Mouse (Mus musculus): ENCODE measurements around the gene Ubl3. TPM values are rescaled to one million over a fixed set of nuclear protein-coding genes. Genes with fewer than 3 reads are reported as not detected.

Ubl3 gene
- polyA plus RNA-seq, 1 experiment = 129 TPM

DNA sequence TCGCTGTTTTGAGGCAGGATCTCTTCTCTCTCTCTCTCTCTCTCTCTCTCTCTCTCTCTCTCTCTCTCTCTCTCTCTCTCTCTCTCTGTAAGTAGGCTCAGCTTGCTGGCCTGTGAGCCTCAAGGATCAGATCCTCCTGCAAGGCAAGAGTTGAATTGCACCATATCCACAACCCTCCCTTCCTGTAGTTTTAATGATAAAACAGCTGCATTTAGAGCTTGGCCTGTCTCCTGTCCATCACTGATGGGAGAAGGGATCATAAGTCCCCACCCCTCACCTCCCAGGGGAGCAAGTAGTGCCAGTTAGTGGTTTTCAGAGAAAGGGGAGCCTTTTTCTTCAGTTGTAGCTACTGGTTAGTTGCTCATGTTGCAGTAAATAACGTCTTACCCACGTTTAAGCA, 11.5 kb upstream of the Ubl3 start:
- no peak for TF ChIP-seq CTCF (IDR thresholded peaks at IDR 0.05; ENCODE audit: extremely low read depth, insufficient read depth, low read length)
- TF ChIP-seq POLR2A (IDR thresholded peaks at IDR 0.05; ENCODE audit: extremely low read depth, insufficient read depth, low read length) = no peak
- H3K27ac ChIP-seq (ENCODE audit: insufficient read depth, low read length) = no peak overlapping the region
- no peak overlapping the region for H3K4me3 ChIP-seq (ENCODE audit: insufficient read depth, low read length)
- no peaks in the 10 kb centered on the region for H3K4me1 ChIP-seq (ENCODE audit: control insufficient read depth, insufficient read depth, low read length)

DNA sequence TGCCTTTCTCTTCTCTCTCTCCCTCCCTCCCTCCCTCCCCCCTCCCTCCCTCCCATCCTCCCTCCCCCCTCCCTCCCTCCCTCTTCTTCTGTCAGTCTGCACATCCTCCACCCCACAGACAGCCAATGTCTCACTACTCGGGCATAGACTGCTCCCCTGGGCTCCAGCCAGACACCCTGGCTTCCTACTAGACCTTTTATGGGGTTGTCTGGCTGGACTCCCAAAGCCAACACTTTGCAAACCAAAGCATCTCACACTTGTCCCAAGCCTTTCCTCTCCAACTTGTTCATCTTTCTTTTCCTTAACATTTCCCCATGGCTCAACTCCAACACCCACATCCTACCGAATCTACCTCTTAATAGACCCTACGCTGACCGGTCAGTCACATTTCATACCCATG, 10.7 kb upstream of the Ubl3 start:
- H3K4me1 ChIP-seq (ENCODE audit: control insufficient read depth, insufficient read depth, low read length) = no peaks in the 10 kb centered on the region
- TF ChIP-seq CTCF (IDR thresholded peaks at IDR 0.05; ENCODE audit: extremely low read depth, insufficient read depth, low read length) = no peak
- H3K27ac ChIP-seq (ENCODE audit: insufficient read depth, low read length) = no peak overlapping the region
- H3K4me3 ChIP-seq (ENCODE audit: insufficient read depth, low read length) = no peak overlapping the region

DNA sequence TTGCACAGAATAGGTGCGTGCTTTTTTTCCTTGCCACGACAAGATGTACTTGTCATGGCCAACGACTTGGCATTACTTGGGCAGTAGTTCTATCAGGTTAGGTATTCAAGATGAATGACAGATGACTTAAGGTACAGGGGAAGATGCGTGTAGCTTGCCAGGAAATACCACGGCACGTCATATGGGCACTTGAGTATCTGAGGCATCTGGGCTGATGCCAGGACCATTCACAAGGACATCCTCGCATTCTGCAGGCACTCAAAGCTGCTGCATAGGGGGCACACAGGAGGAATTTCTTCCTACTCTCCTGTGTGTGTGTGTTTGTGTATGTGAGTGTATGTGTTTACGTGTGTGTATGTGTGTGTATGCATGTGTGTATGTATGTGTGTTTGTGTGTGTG, 9.6 kb upstream of the Ubl3 start:
- no peak overlapping the region for H3K4me3 ChIP-seq (ENCODE audit: insufficient read depth, low read length)
- TF ChIP-seq CTCF (IDR thresholded peaks at IDR 0.05; ENCODE audit: extremely low read depth, insufficient read depth, low read length) (no peak), POLR2A (IDR thresholded peaks at IDR 0.05; ENCODE audit: extremely low read depth, insufficient read depth, low read length) (no peak)
- H3K27ac ChIP-seq (ENCODE audit: insufficient read depth, low read length) = no peak overlapping the region
- H3K4me1 ChIP-seq (ENCODE audit: control insufficient read depth, insufficient read depth, low read length) = no peaks in the 10 kb centered on the region

DNA sequence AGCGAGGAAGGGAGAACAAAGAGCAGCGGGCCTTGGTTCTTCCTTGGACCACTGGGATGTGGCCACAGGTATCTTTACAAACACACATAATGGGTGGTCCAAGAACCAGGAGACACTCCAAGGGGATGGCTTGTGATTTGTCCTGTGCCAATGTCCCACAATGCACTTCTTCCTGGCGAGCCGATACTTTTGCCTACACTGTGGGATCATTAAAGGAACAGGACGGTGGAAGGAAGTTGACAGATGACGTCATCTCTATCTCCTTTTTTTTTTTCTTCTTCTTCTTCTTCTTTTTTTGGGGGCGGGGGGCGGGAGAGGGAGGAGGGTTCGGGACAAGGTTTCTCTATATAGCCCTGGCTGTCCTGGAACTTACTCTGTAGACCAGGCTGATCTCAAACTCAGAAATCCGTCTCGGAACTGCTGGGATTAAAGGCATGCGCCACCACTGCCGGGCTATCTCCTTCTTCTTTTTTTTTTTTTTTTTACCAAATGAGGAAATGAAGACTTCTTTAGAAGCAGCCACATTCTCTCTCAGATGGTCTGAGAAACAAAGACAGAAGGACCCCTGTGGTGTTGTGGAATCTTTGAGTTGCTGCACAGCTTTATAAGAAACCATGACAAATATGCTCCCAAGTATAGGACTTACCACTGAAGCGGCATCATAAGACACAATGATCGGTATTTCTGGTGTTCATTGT, 6.8 kb upstream of the Ubl3 start:
- Histone ChIP-seq H3K4me3 (ENCODE audit: insufficient read depth, low read length) (no peak overlapping the region), H3K4me1 (ENCODE audit: control insufficient read depth, insufficient read depth, low read length) (no peaks in the 10 kb centered on the region), H3K27ac (ENCODE audit: insufficient read depth, low read length) (no peak overlapping the region)
- TF ChIP-seq POLR2A (IDR thresholded peaks at IDR 0.05; ENCODE audit: extremely low read depth, insufficient read depth, low read length) = no peak

DNA sequence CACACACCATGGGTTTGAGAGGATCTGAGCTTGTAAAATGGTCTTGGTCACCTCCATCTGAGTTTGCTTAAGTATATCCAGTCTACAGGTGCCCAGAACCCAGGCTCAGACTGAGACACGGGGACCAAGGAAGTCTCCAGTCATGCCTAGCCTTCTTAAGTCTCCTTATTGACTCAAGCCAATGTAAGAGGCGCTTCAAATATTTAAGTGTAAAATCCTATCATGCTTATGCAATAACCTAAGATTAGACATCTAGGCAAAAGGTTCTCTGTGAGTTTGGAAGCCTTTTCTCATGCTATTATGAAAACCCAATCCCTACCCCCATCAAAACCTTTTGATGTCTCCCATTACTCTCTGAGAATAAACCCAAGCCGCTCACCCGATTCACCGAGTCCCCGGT, 5.9 kb upstream of the Ubl3 start:
- Histone ChIP-seq H3K27ac (ENCODE audit: insufficient read depth, low read length) (no peak overlapping the region), H3K4me3 (ENCODE audit: insufficient read depth, low read length) (no peak overlapping the region), H3K4me1 (ENCODE audit: control insufficient read depth, insufficient read depth, low read length) (no peaks in the 10 kb centered on the region)
- no peak for TF ChIP-seq POLR2A (IDR thresholded peaks at IDR 0.05; ENCODE audit: extremely low read depth, insufficient read depth, low read length)
- TF ChIP-seq CTCF (IDR thresholded peaks at IDR 0.05; ENCODE audit: extremely low read depth, insufficient read depth, low read length) = no peak

DNA sequence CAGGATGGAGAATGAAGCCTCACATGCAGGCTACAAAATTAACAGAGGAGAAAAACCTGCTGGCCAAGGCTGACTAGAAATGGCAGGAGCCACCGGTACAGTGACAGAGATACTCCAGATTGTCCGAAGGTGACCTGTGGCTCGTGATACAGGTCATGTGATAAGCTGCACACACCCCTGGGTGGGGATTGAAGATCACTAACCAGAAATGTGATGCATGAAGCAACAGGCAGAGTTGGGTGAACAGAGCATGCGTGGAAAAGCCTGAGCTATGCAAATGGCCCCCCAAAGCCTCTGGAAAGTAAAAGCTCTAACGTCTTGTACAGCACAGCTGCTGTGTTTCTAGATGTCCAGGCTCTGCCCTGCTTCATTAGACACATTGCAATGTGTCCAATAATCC, 3.9 kb upstream of the Ubl3 start:
- Histone ChIP-seq H3K4me3 (ENCODE audit: insufficient read depth, low read length) (no peak overlapping the region), H3K27ac (ENCODE audit: insufficient read depth, low read length) (no peak overlapping the region), H3K4me1 (ENCODE audit: control insufficient read depth, insufficient read depth, low read length) (no peaks in the 10 kb centered on the region)
- TF ChIP-seq CTCF (IDR thresholded peaks at IDR 0.05; ENCODE audit: extremely low read depth, insufficient read depth, low read length) (no peak), POLR2A (IDR thresholded peaks at IDR 0.05; ENCODE audit: extremely low read depth, insufficient read depth, low read length) (no peak)

DNA sequence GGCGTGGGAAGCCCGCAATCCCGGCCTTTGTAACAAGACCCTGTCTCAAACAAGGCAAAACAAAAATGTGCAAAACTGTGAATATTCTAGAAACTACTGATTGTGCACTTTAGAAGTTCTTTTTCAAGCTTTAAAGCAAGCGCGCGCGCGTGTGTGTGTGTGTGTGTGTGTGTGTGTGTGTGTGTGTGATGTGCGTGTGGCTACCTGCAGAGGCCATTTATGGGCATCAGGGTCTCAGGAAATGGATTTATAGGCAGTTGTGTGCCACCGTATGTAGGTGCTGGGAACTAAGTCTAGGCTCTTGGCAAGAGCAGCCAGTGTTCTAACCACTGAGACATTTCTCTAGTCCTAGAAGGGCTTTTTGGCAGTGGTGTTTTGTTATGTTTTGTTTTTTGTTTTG, 2.6 kb upstream of the Ubl3 start:
- H3K4me3 ChIP-seq (ENCODE audit: insufficient read depth, low read length) = no peak overlapping the region
- no peak overlapping the region for H3K27ac ChIP-seq (ENCODE audit: insufficient read depth, low read length)
- no peaks in the 10 kb centered on the region for H3K4me1 ChIP-seq (ENCODE audit: control insufficient read depth, insufficient read depth, low read length)
- no peak for TF ChIP-seq CTCF (IDR thresholded peaks at IDR 0.05; ENCODE audit: extremely low read depth, insufficient read depth, low read length)

DNA sequence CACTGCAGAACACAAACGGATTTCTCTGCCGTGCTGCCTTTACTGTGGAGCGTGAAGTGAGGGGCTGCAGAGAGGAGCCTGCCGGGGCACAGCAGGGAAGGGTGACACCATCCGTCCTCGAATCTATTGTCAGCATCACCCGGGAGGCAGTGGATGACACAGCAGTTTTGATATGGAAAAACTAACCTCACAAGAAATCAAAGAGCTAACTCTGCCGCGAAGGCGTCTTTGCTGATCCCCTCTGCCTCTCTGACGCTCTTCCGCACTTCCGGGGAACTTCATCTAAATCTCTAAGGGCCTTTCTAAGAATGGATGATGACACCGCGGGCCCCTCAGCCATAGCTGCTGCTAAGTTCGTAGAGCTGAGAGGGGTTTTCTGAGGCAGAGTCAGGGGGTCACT, 2.1 kb upstream of the Ubl3 start:
- TF ChIP-seq POLR2A (IDR thresholded peaks at IDR 0.05; ENCODE audit: extremely low read depth, insufficient read depth, low read length) (no peak), CTCF (IDR thresholded peaks at IDR 0.05; ENCODE audit: extremely low read depth, insufficient read depth, low read length) (no peak)
- no peak overlapping the region for H3K4me3 ChIP-seq (ENCODE audit: insufficient read depth, low read length)
- H3K4me1 ChIP-seq (ENCODE audit: control insufficient read depth, insufficient read depth, low read length) = no peaks in the 10 kb centered on the region
- H3K27ac ChIP-seq (ENCODE audit: insufficient read depth, low read length) = no peak overlapping the region

DNA sequence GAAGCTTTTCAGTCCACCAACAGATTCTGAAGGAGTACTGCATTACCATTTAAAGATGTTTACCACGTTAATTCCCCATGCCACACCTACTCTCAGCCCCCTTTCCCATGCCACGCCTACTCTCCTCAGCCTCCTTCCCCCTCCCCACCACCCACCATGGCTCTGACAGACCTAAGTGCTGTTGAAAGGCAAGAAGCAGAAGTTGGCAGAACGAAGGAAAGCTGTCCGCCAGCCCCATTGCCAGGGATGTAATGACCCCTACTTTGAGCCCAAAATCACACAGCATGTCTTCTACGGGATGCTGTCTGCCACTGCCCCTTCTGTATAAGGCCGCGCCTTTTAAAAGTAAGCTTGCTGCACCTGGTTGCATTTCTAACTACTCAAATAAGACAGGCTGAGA, 1.7 kb upstream of the Ubl3 start:
- H3K27ac ChIP-seq (ENCODE audit: insufficient read depth, low read length) = no peak overlapping the region
- no peak overlapping the region for H3K4me3 ChIP-seq (ENCODE audit: insufficient read depth, low read length)
- TF ChIP-seq POLR2A (IDR thresholded peaks at IDR 0.05; ENCODE audit: extremely low read depth, insufficient read depth, low read length) (no peak), CTCF (IDR thresholded peaks at IDR 0.05; ENCODE audit: extremely low read depth, insufficient read depth, low read length) (no peak)
- no peaks in the 10 kb centered on the region for H3K4me1 ChIP-seq (ENCODE audit: control insufficient read depth, insufficient read depth, low read length)

DNA sequence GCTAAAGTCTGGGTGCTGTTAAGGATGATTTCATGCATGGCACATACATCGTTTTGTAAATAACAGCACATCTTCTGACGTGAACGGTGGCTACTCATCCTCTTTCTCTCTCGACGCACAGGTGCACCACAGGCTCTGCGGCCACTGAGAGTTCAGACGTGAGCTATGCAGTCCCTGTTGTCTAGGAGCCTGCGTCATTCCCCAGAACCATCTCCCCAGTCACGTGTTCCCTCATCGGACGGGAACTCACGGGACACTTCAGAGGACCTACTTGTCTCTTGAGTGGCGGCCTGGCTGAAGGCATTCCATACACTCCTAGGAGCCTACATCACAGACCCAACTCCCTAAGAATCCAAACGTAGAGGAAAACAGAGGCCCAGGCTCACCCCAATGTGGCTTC, 1.1 kb upstream of the Ubl3 start:
- Histone ChIP-seq H3K4me3 (ENCODE audit: insufficient read depth, low read length) (no peak overlapping the region), H3K4me1 (ENCODE audit: control insufficient read depth, insufficient read depth, low read length) (no peaks in the 10 kb centered on the region), H3K27ac (ENCODE audit: insufficient read depth, low read length) (no peak overlapping the region)
- TF ChIP-seq POLR2A (IDR thresholded peaks at IDR 0.05; ENCODE audit: extremely low read depth, insufficient read depth, low read length) (no peak), CTCF (IDR thresholded peaks at IDR 0.05; ENCODE audit: extremely low read depth, insufficient read depth, low read length) (no peak)

DNA sequence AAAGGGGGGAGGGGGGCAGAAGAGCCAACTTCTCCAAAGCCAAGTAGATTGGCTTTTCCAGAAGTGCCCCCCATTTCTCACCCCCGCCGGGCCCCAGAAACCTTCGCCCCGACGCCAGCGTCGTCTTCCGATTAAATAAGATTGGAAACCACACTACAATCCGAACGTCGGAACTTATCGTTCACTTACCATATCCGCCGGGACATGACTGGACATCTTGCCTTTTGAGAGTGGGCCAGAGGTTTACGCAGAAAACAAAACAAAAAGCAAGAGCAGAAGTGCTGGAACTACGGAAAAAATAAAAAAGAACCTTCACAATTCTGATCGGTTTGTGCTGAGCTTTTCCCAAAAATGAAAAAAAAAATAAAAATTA, 839 bp downstream of the Ubl3 start:
- H3K4me3 ChIP-seq (ENCODE audit: insufficient read depth, low read length) = peak overlapping the region; percentile 90
- TF ChIP-seq CTCF (IDR thresholded peaks at IDR 0.05; ENCODE audit: extremely low read depth, insufficient read depth, low read length) (no peak), POLR2A (IDR thresholded peaks at IDR 0.05; ENCODE audit: extremely low read depth, insufficient read depth, low read length) (no peak)
- peak overlapping the region; percentile 76 for H3K27ac ChIP-seq (ENCODE audit: insufficient read depth, low read length)
- peaks cover 5% of the 10 kb centered on the region; the same call in 1 of the 2 replicates for H3K4me1 ChIP-seq (ENCODE audit: control insufficient read depth, insufficient read depth, low read length)

Data from cortical plate, adult 2 months (tissue).